Mouse (Mus musculus) CD4-positive naive resting alpha-beta T cell, adult 76 days (primary cell): ENCODE measurements around the gene Arhgap32. TPM values are rescaled to one million over a fixed set of nuclear protein-coding genes. Genes with fewer than 3 reads are reported as not detected.

Source experiments
- total RNA-seq: library from RNA; stranded (reverse); gene quantifications from one replicate; pipeline ENCODE4 v1.2.4, GENCODE M21; 2023

Arhgap32 gene
- total RNA-seq = 0.62 TPM

GRCm38 (mm10) chr9:32115786-32116185, at the start of gene Arhgap32:
Arhgap32 (plus strand) TSS chr9:32116136.

Other genes with a start within 250 kb of the Arhgap32 start
- not detected for gene Barx2, start 202.7 kb upstream of the Arhgap32 start, total RNA-seq
- gene Kcnj5, start 228.2 kb downstream of the Arhgap32 start, total RNA-seq = not detected